Mouse (Mus musculus): ENCODE data around the gene Tmem171. TPM values are rescaled to one million over a fixed set of nuclear protein-coding genes. Genes with fewer than 3 reads are reported as not detected.

Tmem171 gene
- polyA plus RNA-seq, 1 experiment from 2014 or later, result 0.19 TPM

DNA sequence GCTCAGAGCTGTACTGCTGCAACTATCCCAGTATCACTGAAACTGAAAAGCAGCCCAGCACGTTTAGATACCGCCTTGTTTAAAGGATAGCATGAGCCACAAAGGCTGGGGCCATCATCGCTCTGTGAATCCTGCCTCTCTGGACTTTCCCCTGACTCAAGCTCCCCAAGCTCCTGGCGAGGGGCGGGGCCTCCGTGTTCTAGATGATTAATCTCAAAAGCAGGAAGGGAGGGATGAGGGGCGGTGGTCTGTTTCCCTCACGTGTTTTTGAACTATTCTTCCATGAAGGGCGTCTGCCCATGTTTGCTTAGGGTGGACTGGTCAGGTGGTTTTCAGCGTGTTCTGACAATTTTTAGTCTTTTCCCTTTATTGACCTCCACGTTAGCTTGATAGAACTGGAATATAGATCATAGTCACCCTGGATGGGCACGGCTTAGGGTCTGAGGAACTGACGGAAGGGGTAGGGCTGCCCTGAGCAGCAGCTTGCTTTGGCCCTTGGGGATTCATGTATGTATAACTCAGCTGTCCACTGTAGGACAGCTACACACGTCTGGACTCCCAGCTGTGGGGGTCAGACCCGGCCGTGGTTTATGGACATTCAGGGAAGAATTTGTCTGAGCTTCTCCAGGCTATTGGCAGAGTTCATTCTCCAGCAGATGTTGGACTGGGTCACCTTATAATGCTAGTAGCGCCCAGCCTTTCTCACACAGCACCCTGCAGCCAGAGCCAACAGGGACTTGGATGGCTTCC lies 43.2 kb downstream of the Tmem171 start:
- Histone ChIP-seq H3K9me3 (ENCODE audit: control insufficient read depth, low read length) (no peaks in the 10 kb centered on the region), H3K36me3 (ENCODE audit: control insufficient read depth, insufficient read depth, low read length) (no peaks in the 10 kb centered on the region), H3K27ac (ENCODE audit: low read depth, low read length) (no peak overlapping the region), H3K4me3 (ENCODE audit: low read depth, low read length) (no peak overlapping the region), H3K9ac (ENCODE audit: low read depth, low read length) (no peak overlapping the region), H3K4me1 (replicated peaks; ENCODE audit: control insufficient read depth, insufficient read depth, low read length) (no peaks in the 10 kb centered on the region), H3K4me2 (no peak overlapping the region), H3K27me3 (replicated peaks; ENCODE audit: control insufficient read depth, insufficient read depth, low read length) (no peaks in the 10 kb centered on the region)
- no peak for DNase-seq (ENCODE audit: low spot score)
- 69% methylated on average over 17 of the region's 17 CpGs for WGBS
- no peak for ATAC-seq (replicated peaks; ENCODE audit: low FRiP score)

DNA sequence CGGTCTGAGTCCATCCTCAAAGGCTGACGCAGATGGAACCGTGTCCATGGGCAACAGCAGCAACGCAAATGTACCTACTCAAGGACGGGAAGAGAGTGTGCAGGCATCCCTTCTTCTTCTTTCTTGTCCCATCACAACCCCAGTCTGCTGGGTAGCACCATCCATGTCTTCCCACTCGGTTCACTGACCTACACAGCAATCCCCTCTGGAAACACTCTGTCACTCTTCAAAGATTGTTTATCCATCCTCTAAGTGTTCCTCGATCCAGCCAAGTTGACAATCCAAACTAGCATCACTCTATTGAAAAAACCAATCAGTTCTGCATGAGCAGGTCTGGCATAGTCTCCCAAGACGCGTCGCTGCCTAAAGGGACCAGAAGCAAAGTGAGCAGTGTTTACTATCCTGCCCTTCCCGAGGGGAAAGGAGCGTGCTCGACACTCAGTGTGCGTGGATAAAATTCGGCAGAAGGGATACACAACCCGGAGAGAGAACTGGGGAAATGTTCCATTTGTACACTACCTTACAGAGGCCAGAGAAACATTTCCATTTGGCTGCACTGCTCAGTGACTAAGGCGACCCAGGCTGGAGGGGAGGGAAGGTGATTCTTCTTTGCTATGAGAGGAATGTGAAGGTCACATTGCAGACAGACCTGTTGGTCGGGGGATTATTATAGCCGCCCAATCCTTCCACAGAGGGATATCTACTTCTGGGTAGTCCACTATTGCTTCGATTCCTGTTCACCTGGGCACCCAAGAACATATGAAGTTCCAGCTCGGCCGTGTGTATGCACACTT lies 46.7 kb downstream of the Tmem171 start:
- Histone ChIP-seq H3K9me3 (ENCODE audit: control insufficient read depth, low read length) (no peaks in the 10 kb centered on the region), H3K36me3 (ENCODE audit: control insufficient read depth, insufficient read depth, low read length) (no peaks in the 10 kb centered on the region), H3K27me3 (replicated peaks; ENCODE audit: control insufficient read depth, insufficient read depth, low read length) (no peaks in the 10 kb centered on the region), H3K9ac (ENCODE audit: low read depth, low read length) (no peak overlapping the region), H3K4me3 (ENCODE audit: low read depth, low read length) (no peak overlapping the region), H3K4me1 (replicated peaks; ENCODE audit: control insufficient read depth, insufficient read depth, low read length) (no peaks in the 10 kb centered on the region), H3K4me2 (no peak overlapping the region), H3K27ac (ENCODE audit: low read depth, low read length) (no peak overlapping the region)
- no peak for DNase-seq (ENCODE audit: low spot score)
- 84% methylated on average over 22 of the region's 22 CpGs for WGBS
- no peak for ATAC-seq (replicated peaks; ENCODE audit: low FRiP score)

DNA sequence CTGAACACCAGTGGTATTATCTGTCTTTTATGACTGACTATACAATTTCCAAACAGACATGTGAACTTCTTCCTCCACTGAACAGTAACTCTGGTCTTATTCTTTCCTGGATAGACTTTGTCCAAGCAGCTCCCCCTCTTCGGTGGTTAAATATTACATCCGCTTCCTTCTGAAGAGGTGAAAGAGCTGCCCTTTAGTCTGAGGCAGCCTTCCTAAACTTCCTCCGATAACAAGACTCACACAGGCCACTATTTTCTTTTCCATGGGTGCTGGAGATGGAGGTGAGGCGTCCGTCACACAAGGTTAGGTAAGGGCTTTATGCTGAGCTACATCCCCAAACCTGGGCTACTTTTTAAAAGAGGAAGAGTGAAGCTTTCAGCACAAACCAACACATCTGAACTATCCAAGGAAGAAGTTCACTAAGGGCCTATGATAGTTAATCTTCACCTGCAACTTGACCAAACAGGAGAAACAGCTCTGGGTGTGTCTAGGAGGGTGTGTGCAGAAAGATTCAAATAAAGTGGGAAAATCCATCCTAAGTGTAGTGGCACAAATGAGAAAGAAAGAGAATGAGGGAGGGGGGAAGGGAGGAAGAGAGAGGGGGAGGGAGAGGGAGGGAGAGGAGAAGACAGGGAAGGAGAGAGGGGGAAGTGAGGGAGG lies 56.0 kb downstream of the Tmem171 start:
- peaks cover 3% of the 10 kb centered on the region; the same call in 1 of the 2 replicates for H3K27me3 ChIP-seq (replicated peaks; ENCODE audit: control insufficient read depth, insufficient read depth, low read length)
- ATAC-seq (replicated peaks; ENCODE audit: low FRiP score), result no peak
- no peak overlapping the region for H3K4me2 ChIP-seq
- no peak overlapping the region for H3K9ac ChIP-seq (ENCODE audit: low read depth, low read length)
- WGBS, result 80% methylated on average over 5 of the region's 5 CpGs
- no peaks in the 10 kb centered on the region for H3K9me3 ChIP-seq (ENCODE audit: control insufficient read depth, low read length)
- H3K36me3 ChIP-seq (ENCODE audit: control insufficient read depth, insufficient read depth, low read length), result no peaks in the 10 kb centered on the region
- no peak for DNase-seq (ENCODE audit: low spot score)
- no peak overlapping the region for H3K4me3 ChIP-seq (ENCODE audit: low read depth, low read length)
- no peaks in the 10 kb centered on the region for H3K4me1 ChIP-seq (replicated peaks; ENCODE audit: control insufficient read depth, insufficient read depth, low read length)
- H3K27ac ChIP-seq (ENCODE audit: low read depth, low read length), result no peak overlapping the region

DNA sequence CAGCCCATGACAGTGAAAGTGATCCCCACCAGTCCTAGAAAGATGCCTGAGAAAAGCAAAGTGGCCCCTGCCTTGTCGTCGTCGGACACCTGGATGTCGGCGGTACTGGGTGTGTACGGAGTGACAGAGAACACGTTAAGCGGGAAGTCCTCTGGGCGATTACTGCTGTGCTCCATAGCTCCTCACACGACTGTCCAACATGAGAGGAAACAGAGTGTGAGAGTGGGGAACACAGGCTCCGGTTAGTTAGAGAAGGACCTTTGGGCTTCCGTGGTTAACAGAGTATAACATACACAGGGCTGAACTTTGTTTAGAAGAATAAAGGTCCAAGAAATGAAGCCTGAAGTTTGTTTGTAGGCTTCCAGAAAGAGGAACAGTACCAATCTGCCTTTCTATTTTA lies 57.5 kb downstream of the Tmem171 start, which contains the start of gene Tmem174:
Gene Tmem174 (minus strand): TSS at position 266 of the 400 bp plus-strand sequence.
- no peak within 1 kb of the TSS for H3K9ac ChIP-seq (ENCODE audit: low read depth, low read length)

DNA sequence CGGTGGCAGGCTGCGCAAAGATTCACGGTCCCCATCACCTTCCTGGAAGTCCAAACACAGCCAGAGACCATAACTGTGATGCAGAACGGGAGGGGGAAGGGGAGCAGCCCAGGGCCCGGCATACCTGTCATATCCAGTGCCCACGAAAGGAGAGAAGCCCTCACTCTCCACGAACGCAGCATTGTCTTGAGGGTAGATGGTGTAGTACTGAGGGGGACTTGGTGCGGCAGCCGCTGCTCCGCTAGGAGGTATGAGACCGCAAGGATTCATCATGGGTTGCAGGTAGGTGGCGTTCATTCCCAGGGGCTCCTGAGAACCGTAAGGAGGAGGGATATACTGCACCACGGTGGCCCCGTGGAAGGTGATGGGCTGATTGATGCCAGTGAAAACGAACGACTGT lies 58.1 kb downstream of the Tmem171 start:
- ATAC-seq (replicated peaks; ENCODE audit: low FRiP score) (no peak), DNase-seq (ENCODE audit: low spot score) (no peak)
- Histone ChIP-seq H3K27me3 (replicated peaks; ENCODE audit: control insufficient read depth, insufficient read depth, low read length) (peaks cover 3% of the 10 kb centered on the region; the same call in 1 of the 2 replicates), H3K9ac (ENCODE audit: low read depth, low read length) (no peak overlapping the region), H3K4me3 (ENCODE audit: low read depth, low read length) (no peak overlapping the region), H3K36me3 (ENCODE audit: control insufficient read depth, insufficient read depth, low read length) (no peaks in the 10 kb centered on the region), H3K9me3 (ENCODE audit: control insufficient read depth, low read length) (no peaks in the 10 kb centered on the region), H3K4me2 (no peak overlapping the region), H3K4me1 (replicated peaks; ENCODE audit: control insufficient read depth, insufficient read depth, low read length) (no peaks in the 10 kb centered on the region), H3K27ac (ENCODE audit: low read depth, low read length) (no peak overlapping the region)
- WGBS, result 48% methylated on average over 18 of the region's 18 CpGs

More for the DNA sequence above, 57.5 kb downstream of the Tmem171 start, which contains the start of gene Tmem174:
- 80% methylated on average over 12 of the region's 12 CpGs for WGBS
- Histone ChIP-seq H3K4me1 (replicated peaks; ENCODE audit: control insufficient read depth, insufficient read depth, low read length) (no peaks in the 10 kb centered on the region), H3K4me3 (ENCODE audit: low read depth, low read length) (no peak within 1 kb of the TSS), H3K9me3 (ENCODE audit: control insufficient read depth, low read length) (no peaks in the 10 kb centered on the region), H3K36me3 (ENCODE audit: control insufficient read depth, insufficient read depth, low read length) (no peaks in the 10 kb centered on the region), H3K27ac (ENCODE audit: low read depth, low read length) (no peak within 1 kb of the TSS), H3K4me2 (no peak within 1 kb of the TSS), H3K27me3 (replicated peaks; ENCODE audit: control insufficient read depth, insufficient read depth, low read length) (peaks cover 3% of the 10 kb centered on the region; the same call in 1 of the 2 replicates)
- no peak for ATAC-seq (replicated peaks; ENCODE audit: low FRiP score)
- DNase-seq (ENCODE audit: low spot score), result no peak

Other genes with a start within 250 kb of the Tmem171 start
- gene Gm10320, start 202.8 kb downstream of the Tmem171 start, polyA plus RNA-seq (2014; fragmentation: Nextera tagmentation; extraction: Ambion mirVana), result 1.9 and 2.0 TPM in 2 replicates
- not detected in 2 replicates for gene Tmem174, start 57.4 kb downstream of the Tmem171 start, polyA plus RNA-seq (2014; fragmentation: Nextera tagmentation; extraction: Ambion mirVana)
- gene Fcho2, start 120.6 kb upstream of the Tmem171 start, polyA plus RNA-seq (2014; fragmentation: Nextera tagmentation; extraction: Ambion mirVana), result 23.7 and 25.3 TPM in 2 replicates
- 32.2 and 34.9 TPM in 2 replicates for gene Tnpo1, start 231.6 kb upstream of the Tmem171 start, polyA plus RNA-seq (2014; fragmentation: Nextera tagmentation; extraction: Ambion mirVana)

All from liver, embryonic 11.5 days (tissue).